Mouse (Mus musculus) activated CD4-positive, CD25-positive, alpha-beta regulatory T cell, adult 4 months (primary cell): ENCODE measurements around the gene Ptpro. TPM values are rescaled to one million over a fixed set of nuclear protein-coding genes. Genes with fewer than 3 reads are reported as not detected.
"Not testable (repeated sequence)": the region's sequence is repeated elsewhere in the genome, so short reads cannot be mapped to it uniquely, and the experiment has no call there.

Experiments used
- ATAC-seq: one replicate; pipeline ENCODE4 v1.8.0; 2017
- polyA plus RNA-seq, 2 experiments: library from polyadenylated mRNA; unstranded; fragments of 100-300 nt; shearing (Covaris generic); gene quantifications; one replicate each; pipeline ENCODE4 v1.2.1; 2017

Ptpro gene
- polyA plus RNA-seq, 2 experiments from 2014 or later: 0.17 TPM; not detected in 1

DNA sequence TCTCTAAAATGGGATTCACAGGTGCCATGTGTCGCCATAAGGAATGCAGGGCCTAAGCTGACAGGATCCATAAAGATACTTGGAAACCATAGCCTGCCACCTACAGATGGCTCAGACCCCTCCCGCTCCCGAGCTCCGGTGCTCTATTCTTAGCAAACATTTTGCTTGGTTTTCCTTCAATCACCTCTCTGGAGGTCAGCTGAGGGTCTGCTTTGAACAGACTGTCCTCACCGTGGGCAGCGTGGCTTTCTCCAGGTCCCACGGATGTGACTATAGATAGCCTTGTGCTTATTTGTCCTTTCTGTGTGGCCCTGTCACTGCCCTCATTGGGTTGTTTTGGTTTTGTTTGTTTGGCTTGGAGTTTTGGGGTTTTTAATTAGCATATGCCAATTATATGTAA lies 206.0 kb downstream of the Ptpro start:
- no peak for ATAC-seq

DNA sequence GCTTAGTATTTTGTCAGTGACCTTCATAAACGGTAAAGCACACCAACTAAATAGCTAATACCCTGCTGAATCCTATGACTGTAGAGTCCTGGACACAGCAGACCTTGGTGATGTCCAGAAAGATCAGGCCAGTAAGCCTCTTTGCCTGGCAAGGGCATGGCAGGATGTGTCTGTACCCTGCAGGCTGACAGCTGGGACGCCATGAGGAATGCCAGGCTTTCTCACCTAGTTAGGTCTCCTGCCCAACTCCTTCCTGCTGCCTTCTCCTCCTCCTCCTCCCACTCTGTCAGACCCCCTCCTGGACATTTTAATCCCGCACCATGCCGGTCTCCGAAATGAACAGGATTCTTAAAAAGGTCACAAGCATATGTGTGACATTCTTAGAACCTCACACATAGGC lies 211.7 kb downstream of the Ptpro start:
- no peak for ATAC-seq

DNA sequence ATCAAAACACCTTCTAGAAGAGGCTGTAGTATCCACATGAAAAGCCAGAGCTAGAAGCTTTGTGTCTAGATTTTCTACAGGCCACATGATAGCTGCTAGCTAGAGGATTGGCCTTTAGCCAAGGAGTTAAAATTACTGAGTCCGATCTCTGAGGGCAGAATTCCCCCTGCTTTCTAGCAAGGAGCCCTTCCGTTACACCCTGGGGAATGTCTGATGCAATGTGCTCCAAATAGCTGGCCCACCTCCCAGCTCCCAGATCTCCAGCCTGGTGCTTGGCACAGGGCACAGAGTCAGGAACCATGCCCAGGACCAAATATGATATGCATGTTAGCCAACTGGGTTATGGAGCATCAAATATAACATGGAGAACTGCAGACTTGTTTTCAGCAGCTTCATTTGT lies 213.1 kb downstream of the Ptpro start:
- ATAC-seq: no peak

DNA sequence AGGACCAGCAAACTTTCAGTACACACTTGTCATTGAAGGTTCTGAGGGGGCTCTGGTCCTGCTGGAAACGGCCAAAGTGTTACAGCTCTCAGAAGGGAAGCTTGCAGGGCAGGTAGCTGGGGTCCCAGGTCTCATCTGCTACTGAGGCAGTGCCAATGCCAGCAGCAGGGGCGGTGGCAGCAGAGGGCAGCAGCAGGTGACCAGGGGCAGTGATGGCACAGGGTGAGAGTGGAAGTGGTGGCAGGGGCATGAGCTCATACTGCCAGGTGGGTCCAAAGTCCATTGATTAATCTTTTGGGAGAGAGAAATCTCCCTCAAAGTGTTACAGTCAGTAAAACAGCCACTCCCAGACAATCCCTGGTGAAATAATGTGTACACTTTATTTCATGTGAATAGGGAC lies 214.1 kb downstream of the Ptpro start:
- no peak for ATAC-seq

DNA sequence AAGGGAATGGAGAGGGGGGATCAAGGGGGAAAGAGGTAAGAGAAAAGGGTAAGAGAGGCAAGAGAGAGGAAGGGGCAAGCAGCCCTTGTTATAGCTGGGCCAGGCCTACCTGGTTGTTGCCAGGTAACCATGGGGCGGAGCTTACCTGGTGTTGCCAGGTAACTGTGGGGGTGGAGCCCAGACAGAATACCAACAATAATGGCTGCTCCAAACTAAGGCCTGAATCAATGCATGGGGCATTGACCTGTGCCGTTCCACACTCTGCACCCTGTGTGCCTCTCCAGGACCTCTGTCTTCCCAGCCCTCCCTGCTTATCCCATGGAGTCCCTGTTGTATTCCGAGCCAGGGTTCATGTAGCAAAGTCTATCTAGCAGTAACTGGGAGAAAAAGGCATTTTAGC lies 215.6 kb downstream of the Ptpro start:
- no peak for ATAC-seq

DNA sequence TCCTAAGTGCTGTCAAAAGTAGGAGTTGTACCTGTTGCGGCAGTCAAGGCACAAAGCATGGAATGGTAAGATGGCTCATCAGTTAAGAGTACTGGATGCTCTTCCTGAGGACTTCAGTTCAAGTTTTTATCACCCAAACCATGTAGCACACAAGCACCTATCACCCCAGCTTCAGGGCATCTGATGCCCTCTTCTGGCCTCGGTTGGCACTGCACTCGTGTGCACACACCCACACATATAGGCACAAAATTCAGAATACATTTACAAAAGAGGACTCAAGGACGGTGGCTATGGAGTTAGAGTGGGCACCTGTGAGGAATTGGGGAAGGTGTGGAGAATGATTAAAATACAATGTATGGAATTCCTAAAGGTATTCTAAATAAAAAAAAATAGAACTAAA lies 217.4 kb downstream of the Ptpro start:
- ATAC-seq: no peak

DNA sequence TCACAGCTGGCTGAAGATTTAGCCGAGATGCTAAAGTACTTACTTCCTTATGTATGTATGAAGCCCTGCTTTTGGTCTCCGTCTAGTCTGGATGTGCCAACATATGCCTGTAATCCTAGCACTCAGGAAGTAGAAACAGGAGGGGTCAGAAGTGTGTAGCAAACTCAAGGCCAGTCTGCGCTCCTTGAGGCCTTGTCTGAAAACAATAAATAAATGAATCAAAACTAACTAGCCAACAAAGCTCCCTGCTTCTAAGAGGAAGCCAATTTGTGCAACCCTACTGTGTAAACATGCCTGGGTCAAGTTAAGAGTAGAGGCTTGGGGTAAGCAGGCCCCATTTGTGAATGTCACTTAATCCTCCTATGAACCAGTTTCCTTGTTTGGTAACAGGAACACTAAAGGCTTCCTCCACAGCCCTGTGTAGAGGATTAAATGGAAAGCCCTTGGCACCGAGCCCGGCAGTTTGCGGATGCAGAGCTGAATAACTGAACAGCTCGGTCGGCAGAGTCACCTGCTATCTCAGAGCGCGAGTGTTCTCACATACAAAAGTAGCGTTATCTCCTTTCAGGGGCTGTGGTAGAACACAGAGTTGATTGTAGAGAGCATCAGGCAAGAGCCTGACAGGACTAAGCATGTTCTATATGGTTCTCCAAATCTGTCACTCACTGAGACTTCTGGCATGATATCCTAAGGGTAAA lies 218.9 kb downstream of the Ptpro start:
- no peak for ATAC-seq

DNA sequence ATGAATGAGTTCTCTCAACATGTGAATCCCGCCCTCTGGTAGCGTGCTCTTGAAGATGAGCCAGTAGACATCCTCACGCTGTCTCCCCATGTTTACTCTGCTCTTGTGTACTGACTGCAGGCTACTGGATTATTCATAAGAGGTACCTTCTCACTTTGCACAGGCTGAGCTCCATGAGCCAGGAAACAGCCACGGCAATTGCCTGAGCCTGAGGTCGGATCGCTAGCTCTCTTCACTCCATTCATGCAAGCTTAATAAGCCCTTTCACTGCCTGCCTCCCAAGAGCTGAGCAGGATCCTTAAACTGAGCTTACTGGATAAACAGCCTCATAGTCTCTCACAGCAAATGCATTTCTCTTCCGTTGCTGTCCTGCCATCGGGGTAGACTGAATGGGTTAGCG lies 220.0 kb downstream of the Ptpro start:
- no peak for ATAC-seq

DNA sequence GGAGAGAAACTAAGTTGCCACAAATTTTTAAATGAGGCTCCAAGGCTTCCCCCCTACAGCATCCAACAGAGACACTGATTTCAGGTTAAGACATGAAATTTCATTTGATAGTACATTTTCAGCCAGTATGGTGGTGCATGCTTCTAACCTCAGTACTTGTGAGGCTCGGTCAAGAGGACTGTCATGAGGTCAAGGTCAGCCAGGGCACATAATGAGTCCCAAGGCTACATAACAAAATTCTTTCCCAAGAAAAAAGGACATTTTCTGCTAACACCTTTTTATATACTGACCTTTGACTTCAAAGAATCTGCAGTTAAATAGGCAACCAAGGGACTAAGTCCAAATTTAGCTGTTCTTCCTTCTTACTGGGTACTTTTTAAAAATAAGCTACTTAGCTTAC lies 221.3 kb downstream of the Ptpro start:
- no peak for ATAC-seq

DNA sequence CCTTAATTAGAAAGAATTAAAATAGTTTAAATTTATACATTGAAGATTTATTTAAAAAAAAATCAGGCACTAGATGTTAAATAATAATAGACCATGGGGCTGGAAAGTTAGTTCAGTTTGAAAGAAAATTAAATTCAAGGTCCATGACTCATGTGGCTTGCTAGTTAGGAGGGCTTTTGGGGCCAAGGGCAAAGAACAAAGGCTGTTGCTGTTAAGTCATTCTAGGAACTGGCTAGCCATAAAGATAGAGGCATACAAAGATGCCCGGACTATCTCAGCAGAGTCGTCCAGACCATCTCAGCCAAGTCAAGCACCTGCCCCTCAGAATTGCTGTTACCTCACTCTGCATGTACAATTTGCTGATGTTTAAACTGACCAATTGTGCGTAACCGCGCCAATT lies 223.6 kb downstream of the Ptpro start:
- not testable (repeated sequence) for ATAC-seq

DNA sequence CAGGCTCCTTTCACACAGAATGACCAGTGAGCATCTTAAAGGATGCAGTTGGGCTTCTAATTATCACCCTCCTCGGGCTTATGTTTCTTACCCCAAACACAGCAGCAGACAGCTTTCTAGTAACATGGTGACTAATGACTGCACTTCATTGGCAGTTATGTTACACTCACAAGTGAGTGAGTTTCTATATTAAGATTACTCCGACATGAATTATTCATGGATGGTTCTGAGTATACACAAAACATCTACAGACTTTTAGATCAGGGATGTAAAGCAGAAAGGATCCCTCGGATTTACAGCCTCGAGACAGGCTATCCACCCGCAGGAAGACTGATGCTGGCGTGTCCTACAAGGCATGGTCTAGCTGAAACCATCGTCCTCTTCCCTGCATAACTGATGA lies 230.8 kb downstream of the Ptpro start:
- no peak for ATAC-seq

DNA sequence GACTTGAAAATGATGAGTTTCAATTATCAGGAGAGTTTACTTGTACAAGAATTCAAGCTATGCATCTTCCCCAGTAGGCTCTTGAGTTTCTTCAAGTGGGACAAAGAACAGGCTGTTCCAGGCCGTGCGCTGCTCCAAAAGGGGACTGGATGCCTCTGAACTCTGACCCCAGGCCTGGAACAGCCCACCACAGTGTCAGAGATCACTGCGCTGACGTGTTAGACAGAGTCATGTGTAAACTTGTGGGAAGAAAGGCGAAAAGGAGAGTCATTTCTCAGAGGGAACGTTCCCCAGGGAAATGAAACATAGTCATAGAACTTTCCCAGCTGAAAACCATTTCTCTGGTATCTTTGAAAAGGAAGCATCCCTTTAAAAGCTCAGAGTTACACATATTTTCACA lies 235.3 kb downstream of the Ptpro start:
- ATAC-seq: no peak

DNA sequence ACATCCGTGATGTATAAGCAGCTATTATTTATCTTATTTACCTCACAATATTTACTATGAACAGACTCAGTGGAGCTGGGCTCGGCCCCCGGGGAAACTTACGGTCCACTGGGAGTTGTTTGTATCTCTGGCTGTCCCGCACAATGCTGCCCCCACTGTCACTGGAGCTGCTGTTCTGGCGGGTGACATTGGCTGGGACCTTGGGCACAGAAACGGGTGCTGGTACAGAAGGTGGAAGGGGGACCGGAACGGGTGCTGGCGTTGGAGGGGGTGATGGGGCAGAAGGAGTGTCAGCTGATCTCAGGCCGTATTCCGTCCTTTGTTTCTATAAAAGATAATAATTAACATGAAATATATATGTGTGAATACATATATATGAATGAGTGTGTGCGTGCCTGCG lies 238.0 kb downstream of the Ptpro start:
- no peak for ATAC-seq

DNA sequence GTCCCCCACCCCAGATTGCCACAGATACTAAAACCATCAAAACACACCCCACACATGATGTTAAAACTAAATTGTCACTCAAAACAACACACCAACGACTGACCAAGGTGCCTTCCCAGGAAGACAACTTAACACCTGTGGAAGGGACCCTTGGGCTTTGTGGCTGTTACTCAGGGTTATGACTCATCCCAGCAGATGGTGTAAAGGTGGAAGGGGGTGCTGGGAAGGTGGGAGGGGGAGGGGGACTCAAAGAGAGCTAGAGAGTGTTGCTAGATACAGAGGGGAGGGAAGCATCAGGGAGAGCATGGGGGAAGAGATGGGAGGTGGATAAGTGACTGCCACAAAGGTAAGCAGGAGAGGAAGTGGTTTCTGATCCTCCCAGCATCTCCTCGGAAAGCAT lies 239.5 kb downstream of the Ptpro start:
- ATAC-seq: no peak

DNA sequence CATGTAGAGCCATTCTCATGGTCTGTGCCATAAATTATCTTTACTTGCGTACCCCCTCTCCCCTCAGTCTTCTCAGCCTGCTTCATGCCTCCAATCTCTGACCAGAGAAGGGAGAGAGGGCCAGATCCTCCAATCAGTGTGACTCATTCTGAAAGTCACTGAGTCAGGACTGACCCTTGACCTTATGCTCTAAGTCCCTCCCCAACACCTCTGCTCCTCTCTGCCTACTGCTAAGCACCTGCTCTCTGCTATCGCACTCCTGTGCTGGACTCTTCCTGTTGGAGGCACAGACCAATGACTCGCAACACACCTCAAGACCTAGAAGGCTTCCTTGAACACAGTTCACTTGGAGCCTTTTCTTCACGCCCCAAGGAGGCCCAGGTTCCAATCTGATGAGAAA lies 240.5 kb downstream of the Ptpro start:
- no peak for ATAC-seq

DNA sequence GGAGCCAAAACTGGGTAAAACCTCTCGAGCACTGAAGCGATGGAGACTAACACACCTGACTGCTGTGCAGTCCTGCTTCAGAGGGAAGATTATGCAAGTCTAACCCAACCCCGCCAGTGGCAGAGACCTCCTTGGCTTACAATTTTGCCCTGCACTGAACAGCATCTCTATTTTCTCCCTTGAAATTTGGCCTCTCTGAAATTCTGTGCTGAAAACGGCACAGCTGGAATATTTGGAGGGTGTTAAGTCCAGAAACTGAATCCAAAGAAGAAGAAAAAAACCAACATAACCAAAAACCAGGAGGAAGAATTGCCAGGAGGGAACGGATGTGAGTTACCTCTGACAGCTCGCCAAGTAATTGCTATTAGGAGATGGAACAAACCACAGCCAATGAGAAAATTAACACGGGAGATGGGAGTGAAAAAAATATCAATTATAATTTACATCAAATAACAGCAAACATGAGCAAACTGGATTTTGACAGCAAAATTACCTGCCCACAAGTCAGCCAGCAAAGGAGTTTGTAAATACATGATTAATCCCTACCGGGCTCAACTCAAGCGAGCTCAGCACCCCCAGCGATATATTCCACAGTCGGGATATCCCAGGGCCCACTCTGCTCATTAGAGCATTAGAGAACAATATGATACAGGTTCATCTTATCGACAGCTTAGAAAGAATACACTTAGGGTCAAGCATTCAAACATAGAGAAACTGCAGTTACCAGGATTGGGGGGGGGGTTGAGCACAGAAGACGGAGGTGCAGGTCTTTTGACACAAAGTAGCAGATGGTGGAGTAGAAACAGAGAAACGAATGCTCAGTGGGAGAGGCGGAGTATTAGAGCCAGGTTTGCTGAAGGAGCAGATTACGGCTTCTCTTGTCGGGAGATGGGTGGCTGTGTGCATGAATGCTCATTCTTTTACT lies 241.4 kb downstream of the Ptpro start:
- ATAC-seq: no peak

DNA sequence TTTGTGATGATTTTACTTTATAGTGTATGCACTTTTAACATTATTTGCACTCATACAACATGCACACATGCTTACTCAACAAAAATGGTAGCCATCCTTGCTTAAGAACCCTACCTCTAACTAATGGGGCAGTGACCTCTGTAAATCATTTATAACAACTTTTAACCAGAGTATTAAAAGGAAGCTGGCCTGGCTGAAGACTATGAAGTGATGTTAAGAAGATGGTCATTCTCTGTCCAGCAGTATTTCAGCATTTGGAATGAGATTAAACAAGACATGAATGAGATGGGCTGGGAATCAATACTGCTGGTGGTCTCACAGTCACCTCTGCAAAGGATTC lies 242.0 kb downstream of the Ptpro start:
- ATAC-seq: no peak

DNA sequence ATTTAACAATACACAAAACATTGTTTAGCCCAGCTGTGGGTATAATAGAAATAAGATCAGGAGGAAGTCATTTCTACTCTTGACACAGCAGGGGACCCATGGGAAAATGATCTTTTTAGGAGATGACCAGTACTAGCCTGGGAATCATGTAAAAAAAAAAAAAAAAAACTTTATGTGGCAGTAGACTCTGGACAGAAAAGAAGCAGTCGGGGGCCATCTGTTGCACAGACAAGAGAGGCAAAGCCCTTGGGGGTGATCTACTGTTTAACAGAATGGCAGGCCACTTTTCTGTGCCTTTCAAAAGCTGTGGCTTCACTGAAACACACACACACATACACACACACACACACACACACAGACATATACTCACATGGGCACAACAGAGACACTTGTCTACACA lies 242.7 kb downstream of the Ptpro start:
- ATAC-seq: no peak

DNA sequence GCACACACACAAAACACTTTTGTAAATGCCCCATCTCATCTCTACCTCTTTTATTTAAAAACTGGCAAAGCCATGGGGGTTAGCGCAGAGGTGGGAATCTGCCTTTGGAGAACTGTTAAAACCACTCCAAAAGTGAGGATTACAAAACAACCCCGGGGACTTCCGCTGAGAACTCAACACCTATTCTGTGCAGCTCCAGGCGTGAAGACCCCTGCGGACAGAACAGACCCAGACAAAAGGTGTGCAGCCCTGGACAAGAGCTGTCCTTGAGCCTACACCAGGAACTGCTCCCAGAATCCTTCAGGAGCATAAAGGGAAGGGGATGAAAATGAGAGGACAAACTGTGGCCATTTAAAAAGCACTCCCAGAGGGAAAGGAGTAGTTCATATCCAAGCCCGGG lies 243.1 kb downstream of the Ptpro start:
- ATAC-seq: no peak

DNA sequence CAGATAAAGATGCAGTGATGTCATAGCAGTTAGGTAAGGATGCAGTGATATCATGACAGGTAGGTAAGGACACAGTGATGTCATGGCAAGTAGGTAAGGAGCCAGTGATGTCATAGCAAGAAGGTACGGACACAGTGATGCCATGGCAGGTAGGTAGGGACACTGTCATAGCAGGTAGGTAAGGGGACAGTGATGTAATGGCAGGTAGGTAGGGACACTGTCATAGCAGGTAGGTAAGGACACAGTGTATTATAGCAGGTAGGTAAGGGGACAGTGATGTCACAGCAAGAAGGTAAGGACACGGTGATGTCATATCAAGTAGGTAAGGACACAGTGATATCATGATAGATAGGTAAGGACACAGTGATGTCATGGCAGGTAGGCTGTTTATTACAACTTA lies 244.4 kb downstream of the Ptpro start:
- ATAC-seq: no peak

DNA sequence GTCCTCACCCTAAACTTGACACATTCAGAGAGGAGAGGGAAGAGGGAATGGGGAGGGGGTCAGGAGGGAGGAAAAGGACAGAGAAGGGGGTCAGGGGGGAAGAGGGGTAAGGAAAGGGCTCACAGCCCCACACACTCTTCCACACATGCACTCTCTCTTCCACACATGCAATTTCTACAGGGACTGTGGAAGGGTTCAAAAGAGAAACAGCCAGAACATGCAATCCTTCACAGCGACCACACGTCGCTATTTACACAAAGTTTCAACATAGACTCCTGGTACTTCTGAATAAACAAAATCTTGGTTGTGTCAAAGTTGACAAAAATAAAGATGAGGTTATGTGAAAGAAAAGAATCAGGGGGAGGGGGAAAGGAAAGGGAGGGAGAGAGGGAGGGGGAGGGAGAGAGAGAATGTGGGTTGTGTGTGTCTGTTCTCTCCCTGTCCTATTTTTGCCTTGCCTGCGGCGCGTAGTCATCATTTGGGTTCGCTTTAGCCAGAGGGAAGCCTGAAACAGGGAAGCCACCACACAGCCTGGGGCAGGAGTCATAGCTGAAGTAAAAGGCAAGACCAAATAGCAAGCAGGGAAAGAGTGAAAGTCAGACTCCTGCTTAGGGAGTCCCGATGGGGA lies 245.2 kb downstream of the Ptpro start:
- no peak for ATAC-seq

DNA sequence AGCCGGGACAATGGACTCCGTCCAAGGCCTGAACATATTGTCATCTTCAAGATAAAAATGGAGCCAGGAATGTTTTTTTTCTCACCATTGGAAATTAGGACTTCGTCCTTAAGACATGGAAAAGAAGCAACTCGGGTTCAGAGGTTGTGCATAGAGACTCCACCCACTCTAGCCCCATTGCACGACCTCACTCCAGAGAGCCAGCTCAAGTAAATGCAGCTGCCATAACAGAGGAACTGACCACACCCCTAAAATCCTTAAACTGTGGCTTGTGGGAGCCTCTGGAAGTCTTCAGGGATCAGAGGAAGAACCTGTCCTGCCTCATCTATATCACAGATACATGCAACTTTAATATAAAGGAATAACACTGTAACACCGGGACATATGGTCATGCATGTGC lies 246.7 kb downstream of the Ptpro start:
- no peak for ATAC-seq

DNA sequence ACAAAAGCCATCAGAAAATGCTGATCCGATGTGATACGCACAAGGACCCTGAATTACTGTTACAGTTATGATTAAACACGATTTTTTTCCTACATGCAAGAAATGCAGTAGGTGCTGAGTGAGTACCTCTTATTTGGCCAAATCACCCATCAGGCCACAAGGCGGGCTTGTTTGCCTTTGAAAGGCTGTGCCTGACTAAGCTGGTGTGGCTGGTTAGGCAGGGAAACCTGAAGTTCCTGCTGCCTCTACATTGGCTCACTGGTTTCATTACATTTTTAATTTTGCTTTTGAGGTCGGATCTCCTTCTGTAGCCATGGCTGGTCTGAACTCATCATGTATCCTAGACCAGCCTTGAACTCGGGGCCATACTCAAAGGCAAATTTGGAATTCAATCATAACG lies 250.9 kb downstream of the Ptpro start:
- no peak for ATAC-seq

DNA sequence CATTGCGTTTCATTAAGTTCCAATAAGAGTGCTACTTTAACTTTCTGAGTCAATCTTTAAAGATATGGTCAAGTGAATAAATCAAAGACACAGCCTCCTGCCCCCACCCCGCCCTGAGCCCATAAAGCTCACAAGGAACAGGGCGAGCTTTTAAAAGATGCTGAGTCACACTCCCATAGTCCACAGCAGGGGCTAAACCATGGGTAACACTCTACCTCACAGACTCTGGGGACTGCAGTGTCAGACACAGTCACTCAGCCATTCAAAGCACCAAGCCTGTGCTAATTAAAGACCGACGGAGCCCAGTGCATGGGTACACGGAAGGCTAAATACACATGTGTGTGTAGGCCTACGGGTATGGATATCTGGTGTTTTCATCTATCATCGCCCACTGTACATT lies 251.3 kb downstream of the Ptpro start:
- ATAC-seq: no peak
